ENCODE assay signal across 13 mouse cellular contexts in the genomic region with DNA sequence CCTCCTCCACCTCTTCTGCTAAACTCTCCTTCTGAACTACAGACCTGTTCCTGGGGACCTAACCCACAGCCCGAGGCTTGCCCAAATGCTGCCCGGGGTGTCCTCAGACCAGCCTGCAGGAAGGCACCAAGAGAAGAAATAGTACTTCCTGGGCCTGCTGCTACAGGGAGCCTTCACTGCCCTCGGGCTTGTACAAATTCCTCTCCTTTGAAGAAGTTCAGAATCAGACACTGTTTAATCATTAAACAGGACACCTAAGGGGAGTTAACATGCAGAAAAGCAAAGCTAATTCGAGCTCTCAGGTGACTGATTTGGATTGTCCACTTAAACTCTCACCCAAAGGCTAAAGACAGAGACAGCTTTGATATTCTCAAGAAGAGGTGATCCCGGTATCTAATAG.
"Had no signal": no experiment of that assay in that cellular context is flagged by ENCODE, and none has a peak within 500 bp of the region (broad histone marks: within the 10 kb centered on the region; RNA-seq: fewer than 3 reads in every experiment).

No protein-coding gene starts in this region.

- DNase-seq: liver; liver, embryonic 13.5 days; liver, postnatal 0 days; midbrain, embryonic 14.5 days; right cerebral cortex, adult 18-20 months; right cerebral cortex, postnatal 25 days; thymus, adult 18-20 months; thymus, postnatal 14 days had no signal

- H3K27ac ChIP-seq: hindbrain, embryonic 14.5 days; limb, embryonic 12.5 days; liver, embryonic 13.5 days; lung, embryonic 15.5 days; neural tube, embryonic 15.5 days had no signal

- H3K4me3 ChIP-seq: limb, embryonic 12.5 days; liver, embryonic 13.5 days; lung, embryonic 15.5 days; myocyte; neural tube, embryonic 15.5 days had no signal

- H3K4me1 ChIP-seq: liver, embryonic 13.5 days had no signal

- H3K36me3 ChIP-seq: limb, embryonic 12.5 days; liver, embryonic 13.5 days; lung, embryonic 15.5 days; neural tube, embryonic 15.5 days had no signal

- H3K27me3 ChIP-seq: liver, embryonic 13.5 days; lung, embryonic 15.5 days; neural tube, embryonic 15.5 days had no signal

- ATAC-seq: liver, postnatal 0 days had no signal

- H3K9me3 ChIP-seq: limb, embryonic 12.5 days; liver, embryonic 13.5 days; lung, embryonic 15.5 days; neural tube, embryonic 15.5 days had no signal

- H3K9ac ChIP-seq: hindbrain, embryonic 14.5 days; limb, embryonic 12.5 days; liver, embryonic 13.5 days; liver, postnatal 0 days; lung, embryonic 15.5 days; neural tube, embryonic 15.5 days had no signal

- H3K4me2 ChIP-seq: hindbrain, embryonic 14.5 days; limb, embryonic 12.5 days; liver, embryonic 13.5 days; lung, embryonic 15.5 days; neural tube, embryonic 15.5 days had no signal
